Mouse (Mus musculus) forebrain, embryonic 11.5 days (tissue): ENCODE results near the gene Sufu. TPM values are rescaled to one million over a fixed set of nuclear protein-coding genes. Genes with fewer than 3 reads are reported as not detected.

Experiments used
- polyA plus RNA-seq: library from polyadenylated mRNA; unstranded; fragments of >200 nt; fragmentation: Nextera tagmentation; extraction: Ambion mirVana; gene quantifications from 2 replicates; pipeline ENCODE4 v1.2.1, GENCODE M21; 2014

Sufu gene
- polyA plus RNA-seq, 1 experiment from 2014 or later, result 48.6 TPM

Other genes with a start within 250 kb of the Sufu start
- gene Pitx3, start 248.6 kb upstream of the Sufu start, polyA plus RNA-seq, result not detected in 2 replicates
- 49.0 and 51.4 TPM in 2 replicates for gene Gbf1, start 244.4 kb upstream of the Sufu start, polyA plus RNA-seq
- gene Nfkb2, start 92.6 kb upstream of the Sufu start, polyA plus RNA-seq, result 4.1 and 4.2 TPM in 2 replicates
- gene Psd, start 69.7 kb upstream of the Sufu start, polyA plus RNA-seq, result 10.7 and 11.3 TPM in 2 replicates
- gene Fbxl15, start 68.7 kb upstream of the Sufu start, polyA plus RNA-seq, result 22.5 and 25.8 TPM in 2 replicates
- 217 and 242 TPM in 2 replicates for gene Cuedc2, start 58.2 kb upstream of the Sufu start, polyA plus RNA-seq
- gene Mfsd13a, start 55.8 kb upstream of the Sufu start, polyA plus RNA-seq, result 7.9 and 8.6 TPM in 2 replicates
- gene 2310034G01Rik, start 46.6 kb upstream of the Sufu start, polyA plus RNA-seq, result 1.3 and 2.7 TPM in 2 replicates
- 204 and 232 TPM in 2 replicates for gene Actr1a, start 1.1 kb upstream of the Sufu start, polyA plus RNA-seq
- 30.7 and 39.5 TPM in 2 replicates for gene Trim8, start 104.8 kb downstream of the Sufu start, polyA plus RNA-seq
- gene Arl3, start 176.3 kb downstream of the Sufu start, polyA plus RNA-seq, result 152 and 154 TPM in 2 replicates
- gene Sfxn2, start 176.5 kb downstream of the Sufu start, polyA plus RNA-seq, result 10.9 and 14.6 TPM in 2 replicates
- gene Wbp1l, start 202.2 kb downstream of the Sufu start, polyA plus RNA-seq, result 41.3 and 41.4 TPM in 2 replicates